Mouse (Mus musculus): Measurements from ENCODE around the gene Trpv5. TPM values are rescaled to one million over a fixed set of nuclear protein-coding genes. Genes with fewer than 3 reads are reported as not detected.

Gene Trpv5
- 6.6 and 12.4 TPM in 2 replicates for polyA plus RNA-seq (2012; rRNA removed)

DNA sequence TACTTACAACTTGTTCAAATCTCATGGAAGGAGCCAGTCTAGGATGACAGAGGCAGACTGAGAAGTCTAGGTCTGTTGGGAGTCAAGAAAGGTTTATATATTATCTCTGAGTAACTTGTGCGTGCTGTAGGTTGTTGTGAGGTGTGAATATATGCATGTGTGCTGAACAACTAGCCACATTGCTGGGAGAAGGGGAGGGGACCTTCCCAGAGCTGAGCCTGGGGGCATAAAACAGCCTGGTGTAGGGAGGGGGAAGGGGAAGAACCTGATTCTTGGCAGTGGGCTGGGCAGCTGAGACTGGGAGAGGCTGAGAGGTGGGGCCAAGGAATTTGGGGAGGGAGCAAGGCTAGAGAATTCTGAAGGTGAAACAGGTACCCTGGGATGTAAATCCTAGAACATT, at the start of gene Trpv5:
TSS of gene Trpv5 (minus strand) at position 101 of the 400 bp plus-strand sequence.
- WGBS = 50% methylated on average over 1 of the region's 1 CpGs
- H3K27ac ChIP-seq (ENCODE audit: insufficient read depth, low read depth, low read length) = peak within 1 kb of the TSS; percentile 74
- TF ChIP-seq POLR2A (IDR thresholded peaks at IDR 0.05; ENCODE audit: low read depth, low read length) (no peak), CTCF (conservative IDR thresholded peaks at IDR 0.05; ENCODE audit: insufficient read depth, insufficient read length, low read depth, low read length) (no peak)
- H3K4me3 ChIP-seq (ENCODE audit: insufficient read depth, low read depth, low read length) = 0 out of 2 replicates have a peak within 1 kb of the TSS, but pooled peaks have one; percentile 19
- no peaks in the 10 kb centered on the region for H3K27me3 ChIP-seq (replicated peaks; ENCODE audit: control insufficient read depth, insufficient read depth, low read length)
- DNase-seq = peak; percentile 13
- H3K36me3 ChIP-seq (ENCODE audit: control insufficient read depth, insufficient read depth, low read length) = no peaks in the 10 kb centered on the region
- peaks cover 9% of the 10 kb centered on the region for H3K4me1 ChIP-seq (ENCODE audit: control insufficient read depth, insufficient read depth, low read length)

DNA sequence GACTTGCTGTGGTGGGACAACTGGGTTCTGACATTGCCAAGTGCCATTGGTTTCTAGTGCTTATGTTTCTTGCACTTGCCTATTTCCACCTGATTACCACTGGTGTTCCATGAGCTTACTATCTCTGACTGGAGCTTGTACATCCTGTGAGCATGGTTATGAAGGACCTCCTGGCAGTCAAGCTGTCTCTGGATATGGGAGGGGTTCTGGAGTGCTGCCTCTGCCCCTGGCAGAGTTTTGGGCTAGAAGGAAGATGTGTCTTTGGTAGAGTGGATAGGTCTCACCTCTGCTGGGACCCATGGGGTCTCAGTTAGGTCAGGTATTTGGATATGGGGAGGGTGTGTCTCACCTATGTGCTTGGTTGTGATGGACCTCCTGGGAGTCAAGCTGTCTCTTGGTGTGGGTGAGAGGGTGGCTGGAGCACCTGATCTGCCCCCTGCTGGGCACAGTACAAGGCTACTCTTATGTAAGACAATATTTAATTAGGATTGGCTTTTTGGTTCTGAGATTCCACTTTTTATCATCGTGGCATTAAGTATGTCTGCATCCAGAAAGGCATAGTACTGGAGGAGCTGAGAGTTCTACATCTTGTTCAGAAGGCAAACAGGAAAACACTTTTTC, 47.5 kb upstream of the Trpv5 start:
- WGBS = 66% methylated on average over 1 of the region's 1 CpGs
- peak; percentile 3 for DNase-seq

DNA sequence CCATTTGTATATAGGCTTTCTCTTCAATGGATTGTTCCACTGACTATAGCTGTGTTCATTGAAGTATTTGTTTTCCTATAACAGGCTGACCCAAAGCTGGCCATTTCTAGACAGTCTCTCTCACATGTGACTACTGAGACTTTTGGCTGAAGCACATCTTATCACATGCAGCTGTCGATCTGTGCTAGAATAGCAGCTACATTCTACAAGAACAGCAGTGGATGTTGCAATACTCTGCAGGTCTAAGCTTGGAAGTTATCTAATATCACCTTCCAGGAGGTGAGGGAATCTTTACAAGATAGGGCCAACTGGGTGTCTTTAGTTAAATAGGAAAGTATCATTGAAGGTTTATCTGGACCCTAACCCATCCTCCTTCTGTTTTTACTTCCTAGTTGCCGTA, 40.9 kb upstream of the Trpv5 start:
- Histone ChIP-seq H3K4me3 (ENCODE audit: insufficient read depth, low read depth, low read length) (no peak overlapping the region), H3K27ac (ENCODE audit: insufficient read depth, low read depth, low read length) (no peak overlapping the region), H3K36me3 (ENCODE audit: control insufficient read depth, insufficient read depth, low read length) (no peaks in the 10 kb centered on the region), H3K4me1 (ENCODE audit: control insufficient read depth, insufficient read depth, low read length) (no peaks in the 10 kb centered on the region), H3K27me3 (replicated peaks; ENCODE audit: control insufficient read depth, insufficient read depth, low read length) (no peaks in the 10 kb centered on the region)
- TF ChIP-seq CTCF (conservative IDR thresholded peaks at IDR 0.05; ENCODE audit: insufficient read depth, insufficient read length, low read depth, low read length) (no peak), POLR2A (IDR thresholded peaks at IDR 0.05; ENCODE audit: low read depth, low read length) (no peak)
- 89% methylated on average over 2 of the region's 2 CpGs for WGBS
- no peak for DNase-seq

More for the DNA sequence above, 47.5 kb upstream of the Trpv5 start:
- no peak overlapping the region for H3K27ac ChIP-seq (ENCODE audit: insufficient read depth, low read depth, low read length)
- H3K4me3 ChIP-seq (ENCODE audit: insufficient read depth, low read depth, low read length) = no peak overlapping the region
- H3K4me1 ChIP-seq (ENCODE audit: control insufficient read depth, insufficient read depth, low read length) = no peaks in the 10 kb centered on the region
- no peaks in the 10 kb centered on the region for H3K27me3 ChIP-seq (replicated peaks; ENCODE audit: control insufficient read depth, insufficient read depth, low read length)
- H3K36me3 ChIP-seq (ENCODE audit: control insufficient read depth, insufficient read depth, low read length) = no peaks in the 10 kb centered on the region
- TF ChIP-seq CTCF (conservative IDR thresholded peaks at IDR 0.05; ENCODE audit: insufficient read depth, insufficient read length, low read depth, low read length) = no peak; the same call in 1 of the 2 replicates
- no peak for TF ChIP-seq POLR2A (IDR thresholded peaks at IDR 0.05; ENCODE audit: low read depth, low read length)

DNA sequence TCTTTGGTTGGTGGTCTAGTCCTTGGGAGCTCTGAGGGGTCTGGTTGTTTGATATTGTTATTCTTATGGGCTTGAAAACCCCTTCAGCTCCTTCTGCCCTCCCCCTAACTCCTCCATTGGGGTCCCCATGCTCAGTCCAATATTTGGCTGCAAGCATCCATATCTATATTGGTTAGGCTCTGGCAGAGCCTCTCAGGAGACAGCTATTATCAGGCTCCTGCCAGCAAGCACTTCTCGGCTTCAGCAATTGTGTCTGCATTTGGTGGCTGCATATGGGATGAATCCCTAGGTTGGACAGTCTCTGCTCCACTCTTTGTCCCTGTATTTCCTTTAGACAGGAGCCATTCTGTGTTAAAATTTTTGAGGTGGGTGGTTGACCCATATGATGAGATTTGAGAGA, 29.7 kb upstream of the Trpv5 start:
- H3K4me3 ChIP-seq (ENCODE audit: insufficient read depth, low read depth, low read length) = no peak overlapping the region
- H3K27ac ChIP-seq (ENCODE audit: insufficient read depth, low read depth, low read length) = no peak overlapping the region
- no peaks in the 10 kb centered on the region for H3K4me1 ChIP-seq (ENCODE audit: control insufficient read depth, insufficient read depth, low read length)
- no peak for DNase-seq
- H3K36me3 ChIP-seq (ENCODE audit: control insufficient read depth, insufficient read depth, low read length) = no peaks in the 10 kb centered on the region
- 79% methylated on average over 1 of the region's 1 CpGs for WGBS
- no peak for TF ChIP-seq CTCF (conservative IDR thresholded peaks at IDR 0.05; ENCODE audit: insufficient read depth, insufficient read length, low read depth, low read length)
- no peak for TF ChIP-seq POLR2A (IDR thresholded peaks at IDR 0.05; ENCODE audit: low read depth, low read length)
- H3K27me3 ChIP-seq (replicated peaks; ENCODE audit: control insufficient read depth, insufficient read depth, low read length) = no peaks in the 10 kb centered on the region

DNA sequence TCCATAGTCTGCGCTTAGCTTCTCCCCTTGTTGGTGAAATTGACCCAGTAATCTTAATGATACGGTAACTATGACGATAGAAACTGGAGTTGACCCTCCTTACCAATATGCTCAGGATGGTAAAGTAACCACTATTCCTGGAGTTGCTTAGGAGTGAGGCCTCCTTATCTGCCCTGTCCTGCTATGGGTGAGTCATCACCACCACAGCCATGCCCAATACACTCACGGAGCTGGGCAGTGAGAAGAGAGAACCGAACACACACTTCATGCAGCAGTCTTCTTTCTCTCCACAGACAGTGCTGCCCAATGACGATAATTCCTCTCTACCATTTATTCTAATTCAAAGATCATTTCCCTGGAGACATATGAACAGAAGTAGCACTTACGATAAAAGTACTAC, 25.7 kb upstream of the Trpv5 start:
- no peak for DNase-seq
- Histone ChIP-seq H3K4me3 (ENCODE audit: insufficient read depth, low read depth, low read length) (no peak overlapping the region), H3K36me3 (ENCODE audit: control insufficient read depth, insufficient read depth, low read length) (no peaks in the 10 kb centered on the region), H3K4me1 (ENCODE audit: control insufficient read depth, insufficient read depth, low read length) (no peaks in the 10 kb centered on the region), H3K27me3 (replicated peaks; ENCODE audit: control insufficient read depth, insufficient read depth, low read length) (no peaks in the 10 kb centered on the region), H3K27ac (ENCODE audit: insufficient read depth, low read depth, low read length) (no peak overlapping the region)
- 87% methylated on average over 7 of the region's 7 CpGs for WGBS
- no peak for TF ChIP-seq CTCF (conservative IDR thresholded peaks at IDR 0.05; ENCODE audit: insufficient read depth, insufficient read length, low read depth, low read length)
- no peak for TF ChIP-seq POLR2A (IDR thresholded peaks at IDR 0.05; ENCODE audit: low read depth, low read length)

DNA sequence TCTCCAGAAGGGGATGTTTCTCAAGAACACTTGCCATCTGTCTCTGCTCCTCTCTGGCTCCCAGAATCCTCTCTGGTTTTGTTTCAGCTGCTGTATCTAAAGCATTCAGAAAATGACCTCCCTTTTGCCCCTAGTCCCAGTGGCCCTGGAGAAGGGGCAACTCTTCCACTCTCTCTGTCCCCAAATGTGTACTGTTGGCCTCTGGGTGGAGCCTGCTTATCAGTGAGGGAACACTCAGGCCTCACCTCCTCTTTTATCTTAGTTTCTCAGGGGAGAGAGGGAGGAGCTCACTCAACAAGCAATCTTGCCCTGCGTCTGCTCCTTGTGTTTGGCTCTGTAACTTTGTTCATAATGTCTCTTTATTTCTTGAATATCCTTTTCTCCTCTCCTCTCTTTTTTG, 23.6 kb upstream of the Trpv5 start, which contains the start of gene Kel:
TSS of gene Kel (minus strand) at position 217 of the 400 bp plus-strand sequence.
- TF ChIP-seq POLR2A (IDR thresholded peaks at IDR 0.05; ENCODE audit: low read depth, low read length) (no peak), CTCF (conservative IDR thresholded peaks at IDR 0.05; ENCODE audit: insufficient read depth, insufficient read length, low read depth, low read length) (no peak)
- Histone ChIP-seq H3K36me3 (ENCODE audit: control insufficient read depth, insufficient read depth, low read length) (no peaks in the 10 kb centered on the region), H3K27ac (ENCODE audit: insufficient read depth, low read depth, low read length) (no peak within 1 kb of the TSS), H3K4me3 (ENCODE audit: insufficient read depth, low read depth, low read length) (no peak within 1 kb of the TSS), H3K4me1 (ENCODE audit: control insufficient read depth, insufficient read depth, low read length) (no peaks in the 10 kb centered on the region), H3K27me3 (replicated peaks; ENCODE audit: control insufficient read depth, insufficient read depth, low read length) (no peaks in the 10 kb centered on the region)
- no peak for DNase-seq
- WGBS = 53% methylated on average over 1 of the region's 1 CpGs

DNA sequence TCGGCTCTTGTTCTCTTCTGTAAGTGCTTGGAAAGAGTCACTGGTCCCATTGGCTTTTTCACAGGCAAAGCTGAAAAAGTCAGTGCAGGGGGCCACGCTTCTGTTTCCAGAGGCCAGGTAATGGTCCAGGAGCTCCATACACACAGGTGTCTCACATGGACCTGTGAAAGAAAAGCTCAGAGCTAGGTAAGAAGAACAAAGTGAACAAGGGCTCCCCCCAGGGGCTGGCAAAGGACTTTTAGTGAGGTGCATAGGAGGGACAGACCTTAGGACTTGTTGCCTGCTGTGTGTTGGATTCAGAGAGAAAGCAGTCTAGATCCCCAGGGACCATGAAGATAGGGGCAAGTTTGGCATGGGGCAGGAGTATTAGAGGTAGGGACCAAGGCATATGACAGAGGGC, 22.4 kb upstream of the Trpv5 start:
- H3K27me3 ChIP-seq (replicated peaks; ENCODE audit: control insufficient read depth, insufficient read depth, low read length) = no peaks in the 10 kb centered on the region
- H3K36me3 ChIP-seq (ENCODE audit: control insufficient read depth, insufficient read depth, low read length) = no peaks in the 10 kb centered on the region
- no peak; the same call in 1 of the 2 replicates for TF ChIP-seq CTCF (conservative IDR thresholded peaks at IDR 0.05; ENCODE audit: insufficient read depth, insufficient read length, low read depth, low read length)
- TF ChIP-seq POLR2A (IDR thresholded peaks at IDR 0.05; ENCODE audit: low read depth, low read length) = no peak
- H3K27ac ChIP-seq (ENCODE audit: insufficient read depth, low read depth, low read length) = no peak overlapping the region
- H3K4me3 ChIP-seq (ENCODE audit: insufficient read depth, low read depth, low read length) = no peak overlapping the region
- WGBS = 73% methylated on average over 2 of the region's 2 CpGs
- H3K4me1 ChIP-seq (ENCODE audit: control insufficient read depth, insufficient read depth, low read length) = no peaks in the 10 kb centered on the region
- DNase-seq = peak; percentile 25
